Mouse (Mus musculus): ENCODE measurements around the gene Spag17. TPM values are rescaled to one million over a fixed set of nuclear protein-coding genes. Genes with fewer than 3 reads are reported as not detected.
A peak's percentile ranks its signal among the peaks of the same experiment; 100 is the strongest.
"Not testable (repeated sequence)": the region's sequence is repeated elsewhere in the genome, so short reads cannot be mapped to it uniquely, and the experiment has no call there.

Spag17 gene
- not detected in 2 replicates for polyA plus RNA-seq (2012; rRNA removed)

DNA sequence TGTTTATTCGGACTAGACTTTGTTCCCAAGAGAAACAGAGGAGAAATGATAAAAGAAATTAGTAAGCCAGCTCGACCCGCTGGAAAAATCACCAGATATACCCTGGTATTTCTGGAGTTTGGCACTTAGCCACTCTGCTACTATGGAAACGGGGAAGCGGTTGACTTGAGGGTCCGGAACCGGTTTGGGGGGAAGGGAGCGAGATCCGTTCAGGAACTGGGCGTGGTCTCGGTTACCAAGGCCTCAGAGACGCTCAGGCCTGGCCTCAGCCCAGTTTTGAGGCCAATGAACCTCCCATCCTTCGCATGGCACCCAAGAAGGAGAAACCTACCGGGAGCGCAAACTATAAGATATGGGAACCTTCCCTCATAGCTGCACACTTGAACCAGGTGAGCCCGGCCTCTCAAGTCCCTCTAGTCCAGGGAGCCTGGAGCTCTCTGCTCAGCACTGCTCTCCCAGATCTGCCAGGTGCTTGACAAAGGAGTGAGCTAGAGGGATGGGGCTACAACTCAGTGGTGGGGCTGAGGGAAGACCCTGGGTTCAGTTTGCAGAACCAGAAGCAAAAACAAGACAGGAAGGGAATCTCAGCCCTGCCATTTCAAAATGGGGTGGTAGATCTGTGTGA, at the start of gene Spag17:
Spag17 (plus strand) TSS at position 220 of the 625 bp plus-strand sequence.
- WGBS = 11% methylated on average over 16 of the region's 16 CpGs
- peak; percentile 53 for DNase-seq (ENCODE audit: low read depth, low spot score)

- no peak for DNase-seq (ENCODE audit: low read depth, low spot score)
- WGBS = 34% methylated on average over 2 of the region's 2 CpGs
These were observed 42.9 kb upstream of the Spag17 start for GRCm38 (mm10) chr3:99842333-99842732.

GRCm38 (mm10) chr3:99842808-99843207, 42.4 kb upstream of the Spag17 start:
- DNase-seq (ENCODE audit: low read depth, low spot score) = no peak
- WGBS = 63% methylated on average over 3 of the region's 3 CpGs

DNA sequence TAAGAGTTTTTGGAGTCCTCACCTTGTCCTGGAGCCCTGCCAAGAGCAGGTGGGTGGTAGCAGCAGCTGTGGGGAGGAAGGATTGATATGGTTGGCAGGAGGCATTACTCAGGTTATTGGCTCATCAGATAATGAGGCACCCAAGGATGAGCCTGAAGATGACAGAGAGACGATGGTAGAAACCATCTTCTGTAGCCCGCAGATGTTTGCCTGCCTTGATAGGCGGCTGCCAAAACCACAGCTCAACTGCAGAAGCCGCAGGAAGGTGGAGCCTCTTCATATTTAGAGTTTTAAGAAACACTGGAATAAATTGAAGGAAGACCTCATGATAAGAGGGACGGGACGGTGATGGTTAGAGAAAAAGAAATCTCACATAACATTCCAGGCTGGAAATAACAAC, 42.0 kb upstream of the Spag17 start:
- 89% methylated on average over 6 of the region's 6 CpGs for WGBS
- no peak for DNase-seq (ENCODE audit: low read depth, low spot score)

DNA sequence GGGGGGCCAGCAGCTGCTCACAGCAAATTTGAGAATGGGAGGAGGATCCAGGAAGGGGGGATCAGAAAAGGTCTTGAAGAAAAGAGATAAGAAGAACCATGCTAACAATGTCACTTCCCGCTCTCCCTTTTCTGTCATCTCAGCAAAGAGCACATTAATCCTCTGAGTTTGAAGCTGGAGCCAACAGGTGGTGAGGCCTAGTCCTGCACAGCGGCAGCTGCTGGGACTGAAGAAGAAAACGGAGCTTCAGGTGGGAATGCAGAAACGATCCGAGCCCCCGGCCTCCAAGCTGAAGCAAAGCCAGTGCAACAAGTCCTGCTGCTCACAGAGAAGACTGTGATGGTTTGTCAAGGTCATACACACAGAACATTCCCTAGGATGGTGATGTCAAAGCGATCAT, 34.3 kb upstream of the Spag17 start:
- WGBS = 78% methylated on average over 7 of the region's 7 CpGs
- no peak for DNase-seq (ENCODE audit: low read depth, low spot score)

GRCm38 (mm10) chr3:99854595-99854994, 30.6 kb upstream of the Spag17 start:
- no peak for DNase-seq (ENCODE audit: low read depth, low spot score)
- 83% methylated on average over 3 of the region's 3 CpGs for WGBS

DNA sequence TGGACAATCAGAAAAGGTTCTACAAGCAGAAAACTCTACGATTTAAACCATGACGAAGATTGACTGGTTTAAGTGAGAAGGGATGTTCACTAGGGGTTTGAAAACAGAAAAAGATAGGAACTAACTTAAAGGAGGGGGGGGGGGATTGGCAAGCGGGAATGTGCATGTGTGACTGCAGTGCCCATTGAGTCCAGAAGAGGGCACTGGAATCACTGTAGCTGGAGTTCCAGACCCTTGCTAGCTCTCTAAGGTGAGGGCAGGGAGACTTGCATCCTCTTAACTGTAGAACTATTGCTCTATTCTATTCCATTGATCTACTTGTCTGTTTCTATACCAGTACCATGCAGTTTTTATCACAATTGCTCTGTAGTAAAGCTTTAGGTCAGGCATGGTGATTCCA, 26.3 kb upstream of the Spag17 start:
- 85% methylated on average over 3 of the region's 3 CpGs for WGBS
- DNase-seq (ENCODE audit: low read depth, low spot score) = no peak

GRCm38 (mm10) chr3:99864706-99865105, 20.5 kb upstream of the Spag17 start:
- DNase-seq (ENCODE audit: low read depth, low spot score) = no peak
- 76% methylated on average over 1 of the region's 1 CpGs for WGBS

DNA sequence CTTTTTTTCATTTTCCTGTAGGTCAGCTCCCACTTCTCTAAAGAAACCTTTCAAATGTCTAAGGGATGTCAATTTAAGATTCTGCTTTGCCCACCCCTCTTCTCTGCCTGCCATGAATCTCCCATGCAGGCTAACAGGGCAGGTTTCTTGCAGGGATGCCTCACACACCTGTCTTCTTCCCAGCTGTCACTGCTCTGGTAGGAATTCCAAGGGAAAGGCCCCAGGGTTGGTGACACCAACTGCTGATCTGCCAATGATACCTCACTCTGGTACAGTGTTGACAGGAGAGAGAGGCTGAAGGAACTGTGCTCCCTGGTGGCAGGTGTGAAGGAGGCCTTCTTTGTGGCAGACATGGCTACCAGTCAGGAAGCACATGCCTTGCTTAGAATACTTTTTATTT, 10.1 kb upstream of the Spag17 start:
- no peak for DNase-seq (ENCODE audit: low read depth, low spot score)

- 23% methylated on average over 3 of the region's 3 CpGs for WGBS
- no peak for DNase-seq (ENCODE audit: low read depth, low spot score)
These were observed 3.7 kb upstream of the Spag17 start for GRCm38 (mm10) chr3:99881498-99881897.

DNA sequence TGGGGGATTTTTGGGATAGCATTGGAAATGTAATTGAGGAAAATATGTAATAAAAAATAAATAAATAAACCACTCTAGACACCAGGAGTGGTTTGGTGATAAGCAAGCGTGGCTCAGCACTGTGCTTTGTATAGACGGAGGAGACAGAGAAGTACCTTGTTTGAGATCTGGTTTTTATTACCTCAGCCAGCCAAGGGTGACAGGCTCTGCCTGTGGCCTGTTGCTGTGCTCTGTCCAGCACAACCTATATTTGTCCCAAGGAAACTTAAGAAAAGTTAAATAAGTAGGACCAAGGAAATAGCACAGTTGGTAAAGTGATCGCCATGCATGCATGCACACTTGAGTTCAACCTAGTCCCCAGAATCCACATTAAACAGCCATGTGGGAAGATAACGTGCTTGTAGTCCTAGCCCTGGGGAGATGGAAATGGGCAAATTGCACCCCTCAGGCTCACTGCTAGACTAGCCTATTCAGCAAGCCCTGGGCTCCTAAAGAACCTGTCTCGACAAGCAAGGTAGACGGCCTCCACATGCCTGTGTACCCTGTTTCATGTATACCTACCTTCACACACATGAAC, 1.1 kb upstream of the Spag17 start:
- 68% methylated on average over 6 of the region's 6 CpGs for WGBS
- no peak for DNase-seq (ENCODE audit: low read depth, low spot score)

- 96% methylated on average over 4 of the region's 4 CpGs for WGBS
These were observed 9.5 kb downstream of the Spag17 start for GRCm38 (mm10) chr3:99894741-99895140.

DNA sequence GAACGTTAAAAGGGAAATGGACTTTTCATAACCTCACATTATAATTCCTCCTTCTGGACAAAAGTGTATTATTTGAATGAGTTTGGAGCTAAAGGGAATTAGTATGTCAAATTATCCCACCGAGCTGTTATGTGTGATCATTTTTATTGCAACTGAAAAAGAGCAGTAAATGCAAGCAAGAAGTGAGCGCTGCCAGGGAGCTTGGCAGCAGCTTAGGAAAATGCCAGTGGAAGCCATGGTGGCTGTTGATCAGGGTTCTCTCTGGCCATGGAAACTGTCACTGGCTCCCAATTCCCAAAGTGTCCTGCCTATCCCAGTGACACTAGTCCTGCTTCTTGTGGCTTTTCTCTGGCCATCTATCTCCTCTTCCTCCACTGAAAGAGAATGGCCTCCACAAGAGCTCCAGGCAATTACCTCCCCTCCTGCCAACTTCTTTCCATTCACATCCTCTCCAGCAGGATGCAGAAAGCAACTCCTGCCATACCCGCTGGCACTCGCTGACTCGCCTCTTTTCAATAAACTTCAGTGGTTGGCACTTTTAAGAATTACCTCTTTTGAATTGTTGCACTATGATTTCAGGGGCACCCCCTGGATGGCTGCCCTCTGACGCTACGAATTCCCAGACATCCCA, 28.7 kb downstream of the Spag17 start:
- 82% methylated on average over 8 of the region's 8 CpGs for WGBS
- DNase-seq (ENCODE audit: low read depth, low spot score) = no peak

More at GRCm38 (mm10) chr3:99894741-99895140, 9.5 kb downstream of the Spag17 start:
- not testable (repeated sequence) for DNase-seq (ENCODE audit: low read depth, low spot score)

DNA sequence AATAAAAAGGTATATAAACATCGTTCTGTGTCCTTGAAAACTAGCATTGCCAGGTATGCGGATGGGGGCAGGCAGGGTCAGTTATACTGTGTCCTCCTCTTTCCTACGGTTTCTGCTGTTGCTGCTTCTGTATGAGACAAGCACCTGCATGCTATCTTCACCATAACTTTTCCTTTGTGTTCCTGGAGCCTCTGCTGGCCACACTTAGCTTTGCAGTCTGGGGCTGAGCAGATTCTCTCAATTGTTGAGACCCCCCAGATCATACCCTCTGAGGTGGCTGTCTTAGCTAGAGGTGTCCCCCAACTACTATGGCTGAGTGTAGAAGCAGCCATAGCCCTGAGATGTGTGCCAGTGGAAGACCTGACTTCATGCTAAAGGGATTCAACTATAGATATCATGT, 37.7 kb downstream of the Spag17 start:
- DNase-seq (ENCODE audit: low read depth, low spot score) = no peak
- WGBS = 39% methylated on average over 3 of the region's 3 CpGs

- peak; percentile 81 for DNase-seq (ENCODE audit: low read depth, low spot score)
- WGBS = 20% methylated on average over 12 of the region's 12 CpGs
These were observed 45.9 kb downstream of the Spag17 start for GRCm38 (mm10) chr3:99930920-99931620.

DNA sequence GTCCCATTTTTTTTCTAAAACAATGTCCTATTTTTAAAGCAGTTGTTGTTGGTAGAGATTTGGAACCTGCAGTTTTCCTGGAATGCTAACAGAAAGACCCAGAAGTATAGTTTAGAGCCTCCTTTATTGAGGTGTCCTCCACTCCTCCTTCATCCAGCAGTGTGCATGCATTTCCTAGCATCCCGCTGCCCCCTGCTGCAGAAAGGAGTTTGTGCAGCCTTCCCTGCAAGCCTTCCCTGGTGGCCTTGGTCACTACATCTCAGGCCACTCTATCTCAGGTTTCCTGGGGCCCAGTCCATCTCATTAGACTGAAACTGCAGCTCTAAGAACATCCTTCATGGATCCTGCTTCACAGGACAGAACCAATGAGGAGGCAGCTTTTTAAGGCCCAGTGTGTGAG, 51.0 kb downstream of the Spag17 start:
- no peak for DNase-seq (ENCODE audit: low read depth, low spot score)
- WGBS = 54% methylated on average over 1 of the region's 1 CpGs

DNA sequence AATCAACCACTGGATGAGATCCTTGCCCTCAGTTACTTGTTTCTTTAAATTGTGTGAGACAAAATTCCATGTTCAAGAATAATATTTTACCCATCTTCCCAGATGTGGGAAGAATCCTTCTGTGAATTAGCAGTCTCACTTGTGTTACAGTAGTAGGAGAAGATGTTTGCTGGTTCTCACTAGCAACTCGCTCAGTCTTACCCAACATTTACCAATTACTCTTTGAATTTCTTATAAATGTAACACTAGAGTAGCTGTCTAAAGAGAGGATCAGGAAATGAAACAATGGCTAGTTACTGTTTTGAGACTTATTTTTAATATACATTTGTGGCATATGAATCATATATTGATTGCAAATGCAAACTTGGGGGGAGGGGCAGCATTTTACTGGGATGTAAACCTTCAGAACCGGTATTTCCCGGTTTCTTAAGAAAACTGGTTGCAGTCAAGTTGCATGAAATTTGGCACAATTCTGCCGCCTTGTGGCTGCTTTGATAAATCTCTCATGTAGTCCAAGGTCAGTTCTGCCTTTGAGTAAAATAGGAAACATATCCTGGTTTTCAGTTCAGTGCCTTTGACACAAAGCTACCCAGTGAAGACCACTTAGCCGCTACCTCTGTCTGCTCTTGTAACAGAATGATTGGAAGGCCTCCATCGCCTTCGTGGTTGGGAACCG, 53.5 kb downstream of the Spag17 start:
- WGBS = 32% methylated on average over 8 of the region's 8 CpGs
- DNase-seq (ENCODE audit: low read depth, low spot score) = peak; percentile 38

- WGBS = 44% methylated on average over 2 of the region's 2 CpGs
- no peak for DNase-seq (ENCODE audit: low read depth, low spot score)
These were observed 60.0 kb downstream of the Spag17 start for GRCm38 (mm10) chr3:99945171-99945570.

DNA sequence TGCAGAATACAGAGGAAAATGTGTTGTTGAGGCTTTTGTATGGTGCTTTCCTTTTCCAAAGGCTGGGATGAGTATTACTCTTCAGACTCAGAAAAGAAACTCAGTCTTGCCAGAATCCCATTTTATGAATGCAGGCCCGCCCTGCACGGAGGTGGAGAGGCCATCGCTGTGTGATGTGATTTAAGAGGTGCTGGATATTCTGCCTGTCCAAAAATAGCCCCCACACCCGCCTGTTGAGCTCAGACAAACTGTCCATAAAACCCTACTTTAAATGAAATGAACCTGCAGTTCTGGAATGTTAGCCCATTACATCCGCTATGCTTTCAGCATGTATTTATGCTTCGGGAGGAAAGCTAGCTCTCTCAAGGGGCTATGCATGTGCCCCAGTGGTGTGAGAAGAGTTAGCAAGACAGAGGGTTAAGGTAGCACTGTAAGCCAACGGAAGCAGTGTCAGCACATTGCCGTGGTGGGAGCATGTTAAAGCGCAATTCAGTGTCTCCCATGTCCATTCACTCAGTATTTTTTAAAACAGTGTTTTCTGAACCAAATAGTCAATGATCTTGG, 68.9 kb downstream of the Spag17 start:
- no peak for DNase-seq (ENCODE audit: low read depth, low spot score)
- 64% methylated on average over 9 of the region's 9 CpGs for WGBS

- no peak for DNase-seq (ENCODE audit: low read depth, low spot score)
These were observed 71.3 kb downstream of the Spag17 start for GRCm38 (mm10) chr3:99956517-99956916.
